Mouse (Mus musculus): ENCODE data around the gene Cdkn2d. TPM values are rescaled to one million over a fixed set of nuclear protein-coding genes. Genes with fewer than 3 reads are reported as not detected.

Gene Cdkn2d
- polyA plus RNA-seq, 1 experiment from 2014 or later, result 47.4 TPM

GRCm38 (mm10) chr9:21249629-21250508 lies 41.3 kb downstream of the Cdkn2d start:
- DNase-seq (ENCODE audit: low read depth, low spot score) (no peak), ATAC-seq (no peak)
- POLR2A ChIA-PET, result no interaction called here
- peaks cover 26% of the 10 kb centered on the region for H3K27me3 ChIP-seq
- no peak for TF ChIP-seq CTCF (IDR thresholded peaks at IDR 0.05)
- CTCF ChIA-PET, result interaction anchor here (1.3 kb wide), 1 partner anchor 30 kb away, joined by 3 read pairs; no protein-coding TSS in a partner anchor
- in situ Hi-C loops (cut with MboI; ENCODE audit: low pct_unique_long_range_greater_than_20kb), result no loop called here

GRCm38 (mm10) chr9:21248326-21248725 lies 42.9 kb downstream of the Cdkn2d start, which contains the start of gene S1pr5:
S1pr5 (minus strand) TSS chr9:21248443.
- no peak for DNase-seq (ENCODE audit: low read depth, low spot score)
- no peak for ATAC-seq
- peaks cover 41% of the 10 kb centered on the region for H3K27me3 ChIP-seq
- CTCF ChIA-PET, result no interaction called here
- TF ChIP-seq CTCF (IDR thresholded peaks at IDR 0.05), result no peak
- in situ Hi-C loops (cut with MboI; ENCODE audit: low pct_unique_long_range_greater_than_20kb), result no loop called here
- POLR2A ChIA-PET, result no interaction called here

- H3K27me3 ChIP-seq, result peaks cover 43% of the 10 kb centered on the region
- POLR2A ChIA-PET, result no interaction called here
- no peak for ATAC-seq
- in situ Hi-C loops (cut with MboI; ENCODE audit: low pct_unique_long_range_greater_than_20kb), result no loop called here
- DNase-seq (ENCODE audit: low read depth, low spot score), result no peak
- CTCF ChIA-PET, result no interaction called here
- TF ChIP-seq CTCF (IDR thresholded peaks at IDR 0.05), result no peak
Observed at GRCm38 (mm10) chr9:21246342-21246741, 44.9 kb downstream of the Cdkn2d start.

GRCm38 (mm10) chr9:21245113-21245487 lies 46.1 kb downstream of the Cdkn2d start:
- TF ChIP-seq CTCF (IDR thresholded peaks at IDR 0.05), result no peak
- in situ Hi-C loops (cut with MboI; ENCODE audit: low pct_unique_long_range_greater_than_20kb), result no loop called here
- POLR2A ChIA-PET, result no interaction called here
- CTCF ChIA-PET, result no interaction called here
- ATAC-seq (no peak), DNase-seq (ENCODE audit: low read depth, low spot score) (no peak)
- H3K27me3 ChIP-seq, result peaks cover 43% of the 10 kb centered on the region

- ATAC-seq (no peak), DNase-seq (ENCODE audit: low read depth, low spot score) (no peak)
- ChIA-PET POLR2A (no interaction called here), CTCF (no interaction called here)
- peaks cover 43% of the 10 kb centered on the region for H3K27me3 ChIP-seq
- in situ Hi-C loops (cut with MboI; ENCODE audit: low pct_unique_long_range_greater_than_20kb), result no loop called here
- no peak for TF ChIP-seq CTCF (IDR thresholded peaks at IDR 0.05)
Observed at GRCm38 (mm10) chr9:21244428-21245112, 46.6 kb downstream of the Cdkn2d start.

- ChIA-PET CTCF (no interaction called here), POLR2A (no interaction called here)
- in situ Hi-C loops (cut with MboI; ENCODE audit: low pct_unique_long_range_greater_than_20kb), result no loop called here
- ATAC-seq, result no peak
- H3K27me3 ChIP-seq, result peaks cover 38% of the 10 kb centered on the region
- no peak for DNase-seq (ENCODE audit: low read depth, low spot score)
- no peak for TF ChIP-seq CTCF (IDR thresholded peaks at IDR 0.05)
Observed at GRCm38 (mm10) chr9:21243826-21244427, 47.3 kb downstream of the Cdkn2d start.

GRCm38 (mm10) chr9:21241343-21241742 lies 49.9 kb downstream of the Cdkn2d start:
- ChIA-PET CTCF (interaction anchor here (1.1 to 1.5 kb wide), 5 partner anchors 21 to 70 kb away, joined by 3 to 6 read pairs (median 3); partner anchors contain the start of gene Atg4d), POLR2A (no interaction called here)
- DNase-seq (ENCODE audit: low read depth, low spot score) (no peak), ATAC-seq (no peak)
- peaks cover 27% of the 10 kb centered on the region for H3K27me3 ChIP-seq
- in situ Hi-C loops (cut with MboI; ENCODE audit: low pct_unique_long_range_greater_than_20kb), result no loop called here
- no peak for TF ChIP-seq CTCF (IDR thresholded peaks at IDR 0.05)

- CTCF ChIA-PET, result no interaction called here
- H3K27me3 ChIP-seq, result peaks cover 17% of the 10 kb centered on the region
- in situ Hi-C loops (cut with MboI; ENCODE audit: low pct_unique_long_range_greater_than_20kb), result no loop called here
- ATAC-seq (no peak), DNase-seq (ENCODE audit: low read depth, low spot score) (no peak)
- TF ChIP-seq CTCF (IDR thresholded peaks at IDR 0.05), result no peak
- POLR2A ChIA-PET, result interaction anchor here (0.6 to 1.1 kb wide), 3 partner anchors 26 to 288 kb away, joined by 3 to 5 read pairs (median 4); partner anchors contain the start of gene Cdkn2d
Observed at GRCm38 (mm10) chr9:21239465-21239848, 51.8 kb downstream of the Cdkn2d start.

GRCm38 (mm10) chr9:21238733-21239464 lies 52.3 kb downstream of the Cdkn2d start, which contains the start of gene Keap1:
Keap1 (minus strand) TSS chr9:21239361.
- DNase-seq (ENCODE audit: low read depth, low spot score), result no peak
- ATAC-seq, result peak; percentile 84
- no peak for TF ChIP-seq CTCF (IDR thresholded peaks at IDR 0.05)
- ChIA-PET CTCF (interaction anchor here (1.1 to 1.9 kb wide), 2 partner anchors 15 to 71 kb away, joined by 3 to 4 read pairs; no protein-coding TSS in a partner anchor), POLR2A (interaction anchor here (0.7 to 1.1 kb wide), 2 partner anchors 27 to 53 kb away, joined by 4 to 5 read pairs; partner anchors contain the start of gene Cdkn2d)
- in situ Hi-C loops (cut with MboI; ENCODE audit: low pct_unique_long_range_greater_than_20kb), result no loop called here
- peaks cover 12% of the 10 kb centered on the region for H3K27me3 ChIP-seq

Other genes with a start within 250 kb of the Cdkn2d start
- 0.10 TPM for gene Zglp1, start 224.3 kb downstream of the Cdkn2d start, polyA plus RNA-seq (2021)
- 0.15 TPM for gene Gm49373, start 218.3 kb downstream of the Cdkn2d start, polyA plus RNA-seq (2021)
- 61.0 TPM for gene Fdx1l, start 217.8 kb downstream of the Cdkn2d start, polyA plus RNA-seq (2021)
- 1.2 TPM for gene Gm38431, start 199.4 kb downstream of the Cdkn2d start, polyA plus RNA-seq (2021)
- gene Raver1, start 199.4 kb downstream of the Cdkn2d start, polyA plus RNA-seq (2021), result 65.4 TPM
- 20.3 TPM for gene Tyk2, start 160.2 kb downstream of the Cdkn2d start, polyA plus RNA-seq (2021)
- gene Cdc37, start 141.4 kb downstream of the Cdkn2d start, polyA plus RNA-seq (2021), result 312 TPM
- gene Pde4a, start 125.7 kb downstream of the Cdkn2d start, polyA plus RNA-seq (2021), result 3.0 TPM
- gene Keap1, start 52.0 kb downstream of the Cdkn2d start, polyA plus RNA-seq (2021), result 49.7 TPM
- gene S1pr5, start 43.0 kb downstream of the Cdkn2d start, polyA plus RNA-seq (2021), result not detected
- 42.7 TPM for gene Atg4d, start 26.1 kb downstream of the Cdkn2d start, polyA plus RNA-seq (2021)
- 36.9 TPM for gene Kri1, start 3.4 kb downstream of the Cdkn2d start, polyA plus RNA-seq (2021)
- gene Ap1m2, start 20.9 kb upstream of the Cdkn2d start, polyA plus RNA-seq (2021), result not detected
- gene Slc44a2, start 29.3 kb upstream of the Cdkn2d start, polyA plus RNA-seq (2021), result 245 TPM
- 110 TPM for gene Ilf3, start 76.5 kb upstream of the Cdkn2d start, polyA plus RNA-seq (2021)
- gene Qtrt1, start 120.4 kb upstream of the Cdkn2d start, polyA plus RNA-seq (2021), result 30.2 TPM
- 75.2 TPM for gene Dnm2, start 133.5 kb upstream of the Cdkn2d start, polyA plus RNA-seq (2021)
- gene Tmed1, start 218.8 kb upstream of the Cdkn2d start, polyA plus RNA-seq (2021), result 63.0 TPM
- not detected for gene AB124611, start 234.8 kb upstream of the Cdkn2d start, polyA plus RNA-seq (2021)